Mouse (Mus musculus): ENCODE data around the gene Cldn4.

DNA sequence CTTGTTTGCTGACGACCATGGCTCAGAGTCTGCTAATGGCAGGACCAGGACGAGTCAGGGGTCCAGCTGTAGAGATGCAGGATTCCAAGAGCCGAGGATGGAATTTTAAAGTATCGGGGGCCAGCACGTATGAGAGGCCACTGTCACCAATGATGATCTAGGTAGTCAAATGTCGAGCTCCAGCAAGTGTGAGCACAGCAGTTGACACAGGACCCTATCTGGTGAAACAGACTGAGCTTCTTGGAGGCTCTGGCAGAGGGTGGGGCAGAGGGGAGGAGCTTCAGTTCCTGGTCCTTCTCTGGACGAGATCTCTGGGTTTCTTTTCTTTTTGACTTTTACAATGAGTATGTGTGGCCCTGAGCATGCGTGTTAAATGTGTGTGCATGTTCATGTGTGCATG lies 31.4 kb downstream of the Cldn4 start, which contains the start of gene Cldn13:
- TF ChIP-seq CTCF (IDR thresholded peaks at IDR 0.05; ENCODE audit: low read depth, low read length) (no peak), EP300 (IDR thresholded peaks at IDR 0.05; ENCODE audit: insufficient read depth, low read depth, low read length) (no peak)
